Mouse (Mus musculus) testis, postnatal 14 days (tissue): ENCODE data around the gene Ralgps2.
A peak's percentile ranks its signal among the peaks of the same experiment; 100 is the strongest.

Experiments
- DNase-seq: peaks from one replicate; pipeline ENCODE4 v3.0.0; 2021; ENCODE audit warnings: low spot score

The Ralgps2 gene

DNA sequence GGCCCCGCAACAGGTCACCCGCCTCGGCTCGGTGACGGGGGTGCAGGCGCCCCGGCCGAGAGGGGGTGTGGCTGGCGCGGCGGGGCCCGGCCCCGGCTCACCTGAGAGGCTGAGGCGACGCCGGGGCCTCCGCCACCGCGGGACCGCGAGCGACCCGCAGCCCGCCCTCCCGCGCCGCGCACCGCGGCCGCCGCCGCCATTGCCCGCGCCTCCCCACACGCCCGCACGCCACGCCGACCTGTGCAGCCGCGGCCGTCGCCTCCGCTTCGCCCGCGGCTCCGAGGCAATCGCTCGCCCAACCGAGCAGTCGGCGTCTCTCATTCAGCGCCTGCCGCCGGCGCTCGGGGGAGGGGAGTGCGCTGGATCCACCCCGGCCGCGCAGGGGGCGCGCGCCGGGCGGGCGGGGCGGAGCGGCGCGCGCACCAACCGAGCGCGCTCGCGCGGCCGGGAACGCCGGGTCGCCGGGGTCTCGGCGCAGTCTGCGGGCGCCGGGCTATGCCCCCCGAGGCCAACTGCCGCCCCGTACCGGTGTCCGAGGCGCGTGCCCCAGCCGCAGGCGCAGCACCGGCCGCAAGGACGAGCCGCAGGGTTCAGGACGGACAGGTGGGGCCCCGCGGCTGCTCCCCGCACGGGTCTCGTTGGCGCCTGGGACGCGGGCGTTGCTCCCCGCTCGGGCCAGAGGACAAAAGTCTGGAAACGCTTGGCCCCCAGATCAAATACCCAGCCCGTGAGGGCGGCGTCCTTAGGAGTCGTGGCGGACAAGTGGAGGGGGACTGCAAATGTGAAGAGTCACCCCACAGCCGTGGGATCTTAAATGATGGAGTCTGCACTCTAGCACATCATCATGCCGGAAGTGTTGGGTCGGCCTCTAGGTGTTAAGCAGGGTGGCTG is at the start of gene Ralgps2:
Ralgps2 (minus strand) TSS at position 376 of the 891 bp plus-strand sequence.
- DNase-seq, result peak; percentile 72

DNA sequence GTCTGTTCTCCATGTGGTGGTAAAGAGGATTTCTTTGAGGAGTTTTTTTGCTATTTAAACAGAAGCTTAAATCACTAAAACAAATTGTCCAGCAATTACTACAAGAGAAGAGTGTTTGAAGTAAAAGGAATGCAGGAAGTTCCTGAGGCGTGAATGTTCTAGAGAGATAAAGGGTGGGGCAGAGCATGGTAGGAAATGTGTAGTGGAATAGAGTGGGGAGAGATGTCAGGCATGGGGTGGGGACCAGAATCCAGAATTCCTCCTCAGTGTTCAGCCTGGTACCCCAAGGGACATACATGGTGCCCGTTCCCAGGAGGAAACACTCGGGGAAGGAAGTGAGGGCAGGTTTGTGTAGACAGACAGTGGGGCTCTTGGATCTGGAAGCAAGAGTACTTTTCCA is 48.1 kb upstream of the Ralgps2 start:
- DNase-seq, result no peak

- DNase-seq, result no peak
Measured at GRCm38 (mm10) chr1:156986641-156987345, 47.4 kb upstream of the Ralgps2 start.

DNA sequence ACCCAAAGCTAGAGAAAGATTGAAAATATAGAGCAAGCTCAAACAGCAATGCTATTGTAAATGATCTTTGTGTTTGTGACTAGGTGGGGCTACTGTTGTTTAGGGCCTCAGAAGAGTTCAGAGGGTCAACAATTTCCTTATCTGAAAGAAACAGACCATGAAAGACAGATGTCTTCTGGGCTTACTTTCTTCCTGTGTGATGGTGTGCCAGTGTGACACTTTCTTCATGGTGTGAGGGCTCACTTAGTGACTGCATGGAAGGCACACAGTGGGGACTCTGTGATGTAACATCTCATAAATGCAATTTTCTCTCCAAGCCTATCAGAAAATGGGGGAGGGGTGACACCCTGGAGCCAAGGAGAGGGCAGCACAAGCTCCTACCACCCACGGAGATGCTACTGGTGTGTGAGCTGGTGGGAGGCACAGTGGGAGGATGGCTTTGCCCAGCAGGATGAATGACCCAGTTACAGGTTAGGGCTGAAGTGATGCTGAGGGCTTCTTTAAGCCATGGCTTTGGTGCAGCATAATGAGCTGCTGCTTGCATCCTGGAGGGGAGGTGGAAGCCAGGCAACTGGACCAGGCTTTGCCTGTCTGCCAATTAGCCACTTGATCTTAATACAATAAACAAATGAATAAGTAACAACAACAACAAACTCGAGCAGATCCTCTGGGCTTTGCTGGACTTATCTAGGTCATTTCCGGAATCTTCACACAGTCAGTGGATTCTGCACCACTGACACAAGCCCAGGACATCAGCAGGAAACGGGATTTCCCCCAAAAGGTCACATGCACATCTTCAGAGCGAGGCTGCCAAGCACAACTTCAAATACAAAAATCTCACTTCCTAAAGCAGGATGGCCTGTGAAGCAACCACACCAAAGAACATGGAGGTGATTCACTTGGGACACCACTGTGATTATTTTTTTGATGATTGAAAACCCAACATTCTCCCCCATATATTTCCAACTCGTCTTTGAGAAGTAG is 46.5 kb upstream of the Ralgps2 start:
- DNase-seq, result no peak

DNA sequence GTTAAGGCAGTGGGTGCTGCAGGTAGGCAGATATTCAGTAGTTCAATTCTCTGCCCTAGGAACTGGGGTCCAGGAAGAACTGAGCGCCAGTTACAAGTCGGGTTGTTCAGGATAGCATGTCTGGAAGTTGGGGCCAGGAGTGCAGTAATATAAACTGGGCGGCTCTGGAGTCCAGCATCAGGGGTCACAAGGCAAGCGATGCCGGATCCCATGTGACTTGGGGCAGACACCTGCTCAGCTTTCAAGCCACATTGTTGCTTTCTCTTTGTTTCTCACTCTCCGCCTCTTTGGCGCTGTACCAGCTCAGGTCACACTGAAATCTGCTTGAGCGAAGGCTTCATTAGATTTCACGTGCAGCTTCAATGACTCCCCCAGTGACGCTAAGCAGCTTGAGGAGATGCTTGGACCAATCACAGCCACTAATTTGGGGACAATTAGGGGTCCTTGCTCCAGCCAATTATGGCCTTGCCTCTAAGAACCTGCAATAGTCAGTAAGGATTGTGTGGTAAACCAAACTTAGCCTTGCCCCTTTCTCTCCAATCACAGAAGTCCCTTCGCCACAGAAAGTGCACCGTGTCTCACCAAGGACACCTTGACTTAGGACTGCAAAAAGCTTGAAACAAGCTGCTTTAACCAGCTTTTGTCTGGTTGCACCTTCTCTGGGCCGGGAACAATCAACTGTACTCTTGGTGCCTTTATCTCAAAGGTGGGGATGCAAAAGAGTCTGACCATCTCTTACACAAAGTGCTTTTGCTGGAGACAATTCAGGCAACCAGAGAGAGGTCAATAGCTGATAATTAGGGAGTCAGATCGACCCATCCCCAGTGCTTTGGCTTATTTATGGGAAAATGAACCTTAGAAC is 43.8 kb upstream of the Ralgps2 start:
- DNase-seq, result peak; percentile 43

DNA sequence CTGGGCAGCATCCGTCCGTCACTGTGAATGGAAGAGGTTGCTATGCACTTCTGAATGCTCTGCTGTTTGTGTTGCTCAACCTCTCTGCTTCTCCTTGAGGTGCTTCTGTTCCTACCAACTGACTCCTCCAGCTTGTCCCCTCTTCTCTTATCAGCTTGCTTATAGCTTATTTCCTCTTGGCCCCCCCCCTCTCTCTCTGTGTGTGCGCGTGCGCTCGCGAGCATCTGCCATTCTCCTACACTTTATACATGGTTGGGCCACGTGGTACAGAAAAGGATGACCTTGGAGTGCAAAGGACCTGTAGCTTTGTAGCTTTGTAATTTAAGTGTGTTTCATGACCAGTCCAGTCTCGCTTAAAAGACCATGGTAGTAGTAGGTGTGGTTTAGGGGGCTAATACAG is 42.5 kb upstream of the Ralgps2 start:
- no peak for DNase-seq

DNA sequence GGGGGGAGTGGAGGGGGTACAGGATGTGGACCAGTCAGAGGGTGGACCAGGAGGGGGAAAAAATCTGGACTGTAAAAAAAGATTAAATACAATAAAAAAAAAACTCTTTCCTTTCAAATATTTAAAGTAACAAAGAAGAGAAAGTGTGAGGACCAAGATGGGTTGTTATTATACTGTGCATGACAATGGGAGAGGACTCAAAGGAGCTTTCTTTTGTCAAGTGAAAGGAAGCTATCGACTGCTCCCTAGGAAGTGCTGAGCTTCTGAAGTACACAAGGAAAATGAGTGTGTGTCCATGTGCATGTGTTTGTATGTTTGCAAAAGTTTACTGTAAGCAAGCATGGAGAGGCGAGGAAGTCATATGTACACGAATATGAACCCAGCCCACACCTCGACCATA is 40.3 kb upstream of the Ralgps2 start:
- DNase-seq, result no peak

DNA sequence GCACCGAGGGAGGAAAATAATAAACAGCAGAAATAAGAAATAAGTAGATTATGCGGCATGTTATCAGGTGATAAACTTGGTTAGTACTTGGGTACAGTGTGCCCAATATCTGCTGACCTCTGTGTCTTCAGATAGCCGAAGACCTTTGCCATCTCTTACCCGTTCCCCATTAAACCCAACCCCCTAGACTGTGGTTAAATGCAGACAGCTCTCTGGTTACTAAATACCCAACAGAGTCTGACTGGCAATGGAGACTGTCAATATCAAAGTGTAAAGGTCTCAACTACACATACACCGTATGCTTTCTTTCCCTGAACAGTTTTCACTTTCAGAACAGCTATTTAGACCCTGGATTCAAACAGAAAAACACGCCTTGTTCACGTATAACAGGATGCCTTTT is 39.2 kb upstream of the Ralgps2 start:
- no peak for DNase-seq

DNA sequence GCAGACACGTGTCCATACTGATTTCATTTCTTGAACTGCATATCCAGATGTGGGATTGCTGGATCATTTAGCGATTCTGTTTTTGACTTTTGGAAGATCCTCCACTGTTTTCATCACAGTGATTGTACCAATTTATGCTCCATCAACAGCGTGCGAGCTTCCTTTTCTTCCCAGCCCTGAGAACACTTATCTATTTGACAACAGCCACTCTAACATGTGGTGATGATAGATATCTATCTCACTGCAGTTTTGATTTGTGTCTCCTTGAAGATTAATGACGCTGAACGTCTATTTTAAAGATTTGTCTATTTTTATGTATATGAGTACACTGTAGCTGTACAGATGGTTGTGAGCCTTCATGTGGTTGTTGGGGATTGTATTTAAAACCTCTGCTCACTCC is 34.4 kb upstream of the Ralgps2 start:
- no peak for DNase-seq

DNA sequence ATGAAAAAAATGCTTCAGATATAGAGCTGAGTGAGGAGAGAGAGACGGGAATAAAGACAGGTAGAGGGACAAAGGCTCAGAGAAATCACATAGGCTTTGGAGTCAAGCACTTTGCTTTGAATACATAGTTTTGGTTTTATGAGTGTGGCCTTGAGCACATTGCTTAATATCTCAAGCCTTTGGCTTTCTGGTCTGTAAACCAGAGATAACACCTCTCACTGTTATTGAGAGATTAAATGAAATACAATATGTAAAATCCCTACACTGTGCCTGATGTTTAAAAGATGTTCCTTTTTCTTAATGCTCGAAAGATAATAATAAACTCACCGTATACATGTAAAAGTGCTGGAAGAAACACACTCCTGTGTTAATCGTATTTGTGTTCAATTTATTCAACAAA is 33.0 kb upstream of the Ralgps2 start:
- no peak for DNase-seq

DNA sequence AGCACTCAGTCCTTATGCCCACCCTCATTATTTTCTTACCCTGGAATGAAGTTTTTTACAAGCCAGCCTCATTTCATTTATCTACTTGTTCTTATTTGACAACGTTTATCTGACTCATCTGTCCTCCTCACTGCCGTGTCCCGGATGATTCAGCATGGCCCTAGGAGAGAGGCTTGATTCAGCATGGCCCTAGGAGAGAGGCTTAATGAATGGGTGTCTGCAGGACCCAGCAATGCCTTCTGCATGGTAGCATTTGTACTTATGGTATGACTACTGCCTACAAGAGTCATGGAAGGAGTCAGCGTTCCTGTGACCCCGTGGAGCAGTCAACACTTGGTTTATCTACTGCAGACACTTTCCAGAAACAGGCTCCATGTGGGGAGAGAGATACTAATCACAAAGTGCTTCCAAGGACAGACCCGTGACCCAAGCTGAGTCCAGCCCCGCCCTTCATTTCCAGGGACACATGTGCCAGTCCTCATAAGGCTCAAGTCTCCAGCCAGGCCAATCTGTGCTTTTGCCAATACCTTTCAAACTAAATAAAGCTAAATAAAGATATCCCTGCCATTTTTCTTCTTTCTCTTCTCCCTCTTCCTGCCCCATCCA is 31.9 kb upstream of the Ralgps2 start:
- no peak for DNase-seq

- DNase-seq, result peak; percentile 31
Measured at GRCm38 (mm10) chr1:156970641-156971040, 31.2 kb upstream of the Ralgps2 start.

GRCm38 (mm10) chr1:156968107-156968506 is 28.7 kb upstream of the Ralgps2 start:
- no peak for DNase-seq

DNA sequence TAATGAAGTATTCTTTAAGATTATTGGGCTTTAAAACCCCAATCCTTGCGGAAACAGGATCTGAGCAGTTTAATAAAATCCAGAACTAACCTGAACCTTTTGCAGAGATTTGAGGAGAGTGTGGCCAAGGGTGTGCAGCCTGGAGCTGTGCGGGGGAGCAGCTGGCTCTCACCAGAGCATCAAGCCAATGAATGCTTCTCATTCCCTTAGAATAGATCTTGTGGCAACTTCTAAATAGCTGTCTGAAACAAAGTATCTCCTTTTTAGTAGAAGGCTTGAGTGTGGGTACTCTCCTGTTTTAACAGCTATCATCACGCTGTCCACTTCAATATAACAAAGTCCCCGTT is 25.1 kb upstream of the Ralgps2 start:
- peak; percentile 54 for DNase-seq

GRCm38 (mm10) chr1:156963871-156964585 is 24.6 kb upstream of the Ralgps2 start:
- DNase-seq, result no peak

DNA sequence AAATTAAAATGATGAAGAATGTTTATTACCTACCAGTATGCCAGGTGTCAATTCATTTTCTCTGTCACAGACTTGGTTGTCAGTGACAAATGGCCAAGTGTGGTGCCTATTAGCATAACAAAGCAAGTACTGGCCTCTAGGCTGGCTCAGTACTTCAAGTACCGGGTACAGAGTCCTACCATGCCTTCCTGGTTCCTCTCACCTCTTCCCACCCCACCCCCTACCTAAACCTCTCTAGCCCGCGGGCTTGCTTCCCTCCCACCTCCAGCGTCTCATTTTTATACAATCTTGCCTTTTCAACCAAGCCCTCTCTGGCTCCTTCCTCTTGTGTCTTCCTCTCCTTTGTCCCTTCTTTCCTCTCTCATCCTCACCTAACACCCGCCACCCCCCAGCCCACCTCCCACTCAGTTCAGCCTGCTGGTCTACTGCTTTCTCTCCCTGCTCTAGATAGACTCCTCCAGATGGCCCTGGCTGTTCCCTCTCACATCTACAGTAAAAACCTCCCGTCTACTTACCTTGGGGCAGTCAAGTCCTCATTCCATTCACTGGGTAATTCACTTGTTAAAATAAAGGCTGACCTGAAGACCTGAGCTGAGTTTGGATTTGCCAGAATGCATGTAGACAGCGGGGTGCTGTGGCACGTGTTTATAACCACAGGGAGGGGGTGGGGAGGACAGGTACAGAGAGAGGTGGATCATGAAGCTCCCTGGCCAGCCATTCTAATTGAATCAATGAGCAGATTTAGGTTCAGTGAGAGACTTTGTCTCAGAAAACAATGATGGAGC is 22.2 kb upstream of the Ralgps2 start:
- no peak for DNase-seq

DNA sequence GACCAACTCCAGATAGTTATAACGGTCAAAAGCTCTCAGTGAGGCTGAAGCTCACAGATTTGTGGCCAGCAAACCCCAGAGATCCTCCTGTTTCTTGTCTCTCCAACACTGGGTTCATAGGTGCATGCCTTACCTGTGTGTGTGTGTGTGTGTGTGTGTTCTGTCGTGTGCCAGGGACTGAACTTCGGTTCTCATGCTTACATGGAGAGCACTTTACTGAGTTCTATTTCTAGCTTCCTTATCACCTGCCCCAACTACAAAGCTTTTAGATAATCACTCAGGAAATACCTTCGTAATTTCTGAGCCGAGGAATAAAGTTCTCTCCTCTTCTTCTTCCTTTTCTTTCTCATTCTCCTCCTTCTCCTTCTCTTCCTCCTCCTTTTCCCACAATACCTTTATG is 19.6 kb upstream of the Ralgps2 start:
- no peak for DNase-seq

DNA sequence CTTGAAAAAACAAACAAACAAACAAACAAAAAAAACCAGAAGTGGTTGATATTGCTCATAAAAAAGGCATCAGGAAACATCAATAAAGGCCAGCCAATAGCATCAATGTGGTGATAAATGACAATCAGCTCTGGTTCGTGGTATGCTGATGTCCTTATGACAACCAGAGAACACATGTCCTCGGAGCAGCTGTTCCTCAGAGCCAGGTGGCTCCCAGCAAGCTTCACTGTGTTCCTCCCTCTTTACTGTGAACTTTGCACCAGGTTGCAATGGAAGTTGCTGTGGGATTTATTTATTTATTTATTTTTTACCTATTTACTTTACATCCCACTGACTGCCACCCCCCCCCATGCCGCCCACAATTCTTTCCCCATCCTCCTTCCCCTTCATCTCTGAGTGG is 17.9 kb upstream of the Ralgps2 start:
- DNase-seq, result no peak
